8 mouse cellular contexts compared by ENCODE assay signal in genomic region chr10:127122784-127123435, GRCm38 (mm10). TPM values are rescaled to one million over a fixed set of nuclear protein-coding genes. Genes with fewer than 3 reads are reported as not detected.
DNase-seq lines count a peak whose midpoint lies in the region; ATAC-seq lines count a peak whose summit lies in the region.

No protein-coding gene starts in this region.

- WGBS in heart, embryonic 13.5 days, result 9% methylated on average over 13 of the region's 13 CpGs
- WGBS in kidney, embryonic 16.5 days, result 7% methylated on average over 13 of the region's 13 CpGs

- intact Hi-C loops in heart, postnatal 25 days (cut with DNase I), result loop anchor here (2.0 kb wide), 2 partner anchors 44 to 106 kb away; no protein-coding TSS in a partner anchor

- H3K27me3 ChIP-seq in heart, embryonic 13.5 days (replicated peaks), result no peaks in the 10 kb centered on the region
- H3K27me3 ChIP-seq in erythroblast, embryonic 14.5 days (ENCODE audit: control insufficient read depth), result no peaks in the 10 kb centered on the region
- no peaks in the 10 kb centered on the region for H3K27me3 ChIP-seq in kidney, embryonic 16.5 days (ENCODE audit: insufficient read depth, low read length)

- H3K36me3 ChIP-seq in heart, embryonic 13.5 days, result peaks cover 16% of the 10 kb centered on the region
- H3K36me3 ChIP-seq in erythroblast, embryonic 14.5 days (ENCODE audit: control insufficient read depth), result peaks cover 21% of the 10 kb centered on the region
- peaks cover 13% of the 10 kb centered on the region for H3K36me3 ChIP-seq in kidney, embryonic 16.5 days (ENCODE audit: insufficient read depth, low read length)

- no peak for ATAC-seq in heart, embryonic 13.5 days (ENCODE audit: extremely low read depth, insufficient number of reproducible peaks, low FRiP score, low TSS enrichment)
- ATAC-seq in kidney, embryonic 16.5 days (ENCODE audit: low FRiP score, low TSS enrichment), result no peak
- ATAC-seq in megakaryocyte-erythroid progenitor cell, adult 5-6 weeks (replicated peaks; ENCODE audit: low FRiP score, low TSS enrichment, poor library complexity, severe bottlenecking), result peak; percentile 36
- ATAC-seq in monocyte, adult 5-6 weeks (replicated peaks; ENCODE audit: insufficient number of reproducible peaks, low FRiP score, low TSS enrichment, poor library complexity, severe bottlenecking), result no peak

- H3K9me3 ChIP-seq in heart, embryonic 13.5 days, result no peaks in the 10 kb centered on the region
- H3K9me3 ChIP-seq in erythroblast, embryonic 14.5 days (ENCODE audit: control insufficient read depth, low read length), result no peaks in the 10 kb centered on the region
- H3K9me3 ChIP-seq in kidney, embryonic 16.5 days (ENCODE audit: low read length), result no peaks in the 10 kb centered on the region

- H3K4me3 ChIP-seq in heart, embryonic 13.5 days, result peak overlapping the region; percentile 38
- peak overlapping the region; percentile 63 for H3K4me3 ChIP-seq in erythroblast, embryonic 14.5 days (replicated peaks)
- peak overlapping the region; percentile 38 for H3K4me3 ChIP-seq in kidney, embryonic 16.5 days (ENCODE audit: low read length)

- DNase-seq in heart, postnatal 25 days (ENCODE audit: low spot score), result no peak
- DNase-seq in brain, adult 2 months (ENCODE audit: low read depth, low spot score), result peak; percentile 91
- DNase-seq in spleen, postnatal 36 days (ENCODE audit: low spot score in 2 of 2), result peak; percentile 27 to 51

- H3K9ac ChIP-seq in heart, embryonic 13.5 days, result peak overlapping the region; percentile 58
- H3K9ac ChIP-seq in kidney, embryonic 16.5 days (replicated peaks; ENCODE audit: low read length), result peak overlapping the region; percentile 17

- 0 out of 2 replicates have a peak overlapping the region, but pooled peaks have one; percentile 5 for H3K27ac ChIP-seq in heart, embryonic 13.5 days (replicated peaks)
- no peak overlapping the region for H3K27ac ChIP-seq in kidney, embryonic 16.5 days (ENCODE audit: low read length)

- H3K4me1 ChIP-seq in heart, embryonic 13.5 days, result peaks cover 17% of the 10 kb centered on the region
- peaks cover 71% of the 10 kb centered on the region for H3K4me1 ChIP-seq in erythroblast, embryonic 14.5 days (ENCODE audit: control insufficient read depth)
- peaks cover 16% of the 10 kb centered on the region for H3K4me1 ChIP-seq in kidney, embryonic 16.5 days (ENCODE audit: insufficient read depth, low read length)

- peak overlapping the region; percentile 68 for H3K4me2 ChIP-seq in heart, embryonic 13.5 days
- H3K4me2 ChIP-seq in kidney, embryonic 16.5 days (replicated peaks; ENCODE audit: low read depth, low read length), result peak overlapping the region; percentile 64

RNA-seq across cellular contexts. Expression of gene Os9, which starts 2.0 kb away (rescaled TPM):
- 48.0 and 49.5 TPM in 2 replicates for polyA plus RNA-seq in heart, embryonic 13.5 days (2015; fragmentation: Nextera tagmentation; extraction: Ambion mirVana)
- 10 to 100 TPM; 25.0 to 25.1 TPM for total RNA-seq in heart, postnatal 25 days (2021)
- polyA plus RNA-seq in erythroblast, embryonic 14.5 days (2012), result 13.2 and 14.7 TPM in 2 replicates
- 106 and 110 TPM in 2 replicates for polyA plus RNA-seq in kidney, embryonic 16.5 days (2015; fragmentation: Nextera tagmentation; extraction: Ambion mirVana)
- 55.8 and 64.5 TPM in 2 replicates for total RNA-seq in megakaryocyte-erythroid progenitor cell, adult 5-6 weeks (2014; fragmentation: Nextera tagmentation)
- 152 and 154 TPM in 2 replicates for total RNA-seq in megakaryocyte-erythroid progenitor cell, adult 5-6 weeks (2017)
- total RNA-seq in monocyte, adult 5-6 weeks (2017), result 253 to 285 TPM (median 262 TPM) in 3 replicates

RNA-seq across cellular contexts. Expression of gene B4galnt1, which starts 42.1 kb away (rescaled TPM):
- 1.2 and 1.7 TPM in 2 replicates for polyA plus RNA-seq in heart, embryonic 13.5 days (2015; fragmentation: Nextera tagmentation; extraction: Ambion mirVana)
- 1 to 10 TPM; 1.5 to 1.6 TPM for total RNA-seq in heart, postnatal 25 days (2021)
- 0.56 and 1.0 TPM in 2 replicates for polyA plus RNA-seq in erythroblast, embryonic 14.5 days (2012)
- polyA plus RNA-seq in kidney, embryonic 16.5 days (2015; fragmentation: Nextera tagmentation; extraction: Ambion mirVana), result 7.2 and 10.1 TPM in 2 replicates
- 67.2 and 84.7 TPM in 2 replicates for total RNA-seq in megakaryocyte-erythroid progenitor cell, adult 5-6 weeks (2014; fragmentation: Nextera tagmentation)
- total RNA-seq in megakaryocyte-erythroid progenitor cell, adult 5-6 weeks (2017), result 18.5 and 23.3 TPM in 2 replicates
- 166 to 275 TPM (median 211 TPM) in 3 replicates for total RNA-seq in monocyte, adult 5-6 weeks (2017)

RNA-seq across cellular contexts. Expression of gene Agap2, which starts 47.8 kb away (rescaled TPM):
- not detected in 2 replicates for polyA plus RNA-seq in heart, embryonic 13.5 days (2015; fragmentation: Nextera tagmentation; extraction: Ambion mirVana)
- 1 to 10 TPM; 5.9 to 7.3 TPM for total RNA-seq in heart, postnatal 25 days (2021)
- polyA plus RNA-seq in erythroblast, embryonic 14.5 days (2012), result 0.07 and 0.10 TPM in 2 replicates
- 0.04 and 0.09 TPM in 2 replicates for polyA plus RNA-seq in kidney, embryonic 16.5 days (2015; fragmentation: Nextera tagmentation; extraction: Ambion mirVana)
- total RNA-seq in megakaryocyte-erythroid progenitor cell, adult 5-6 weeks (2014; fragmentation: Nextera tagmentation), result 19.7 and 45.9 TPM in 2 replicates
- 26.4 and 43.3 TPM in 2 replicates for total RNA-seq in megakaryocyte-erythroid progenitor cell, adult 5-6 weeks (2017)
- 31.1 to 112 TPM (median 48.9 TPM) in 3 replicates for total RNA-seq in monocyte, adult 5-6 weeks (2017)

RNA-seq across cellular contexts. Expression of gene Tspan31, which starts 52.8 kb away (rescaled TPM):
- 110 and 114 TPM in 2 replicates for polyA plus RNA-seq in heart, embryonic 13.5 days (2015; fragmentation: Nextera tagmentation; extraction: Ambion mirVana)
- 10 to 100 TPM; 43.4 to 47.4 TPM for total RNA-seq in heart, postnatal 25 days (2021)
- 1.3 and 1.6 TPM in 2 replicates for polyA plus RNA-seq in erythroblast, embryonic 14.5 days (2012)
- polyA plus RNA-seq in kidney, embryonic 16.5 days (2015; fragmentation: Nextera tagmentation; extraction: Ambion mirVana), result 205 and 208 TPM in 2 replicates
- 43.9 and 73.9 TPM in 2 replicates for total RNA-seq in megakaryocyte-erythroid progenitor cell, adult 5-6 weeks (2014; fragmentation: Nextera tagmentation)
- 28.9 and 55.3 TPM in 2 replicates for total RNA-seq in megakaryocyte-erythroid progenitor cell, adult 5-6 weeks (2017)
- 38.1 to 49.9 TPM (median 47.0 TPM) in 3 replicates for total RNA-seq in monocyte, adult 5-6 weeks (2017)

RNA-seq across cellular contexts. Expression of gene Slc26a10, which starts 57.5 kb away (rescaled TPM):
- polyA plus RNA-seq in heart, embryonic 13.5 days (2015; fragmentation: Nextera tagmentation; extraction: Ambion mirVana), result 18.0 and 21.5 TPM in 2 replicates
- 10 to 100 TPM; 18.2 to 29.2 TPM for total RNA-seq in heart, postnatal 25 days (2021)
- not detected in 2 replicates for polyA plus RNA-seq in erythroblast, embryonic 14.5 days (2012)
- 2.7 and 4.4 TPM in 2 replicates for polyA plus RNA-seq in kidney, embryonic 16.5 days (2015; fragmentation: Nextera tagmentation; extraction: Ambion mirVana)
- total RNA-seq in megakaryocyte-erythroid progenitor cell, adult 5-6 weeks (2014; fragmentation: Nextera tagmentation), result 1.8 TPM in 1 of 2 replicates, not detected in the other
- 1.8 TPM in 1 of 2 replicates, not detected in the other for total RNA-seq in megakaryocyte-erythroid progenitor cell, adult 5-6 weeks (2017)
- total RNA-seq in monocyte, adult 5-6 weeks (2017), result 3.2 to 4.2 TPM (median 3.5 TPM) in 3 replicates

Comparison
In these comparisons a context has a peak if more than half of its experiments do, and no peak if none do; other contexts are left out.
1. RNA of gene B4galnt1, which starts 42.1 kb away (total RNA-seq): 166 to 275 TPM in monocyte, adult 5-6 weeks and 18.5 to 84.7 TPM in megakaryocyte-erythroid progenitor cell, adult 5-6 weeks; 1.5 to 1.6 TPM in heart, postnatal 25 days; every median in the first group is over 4 times any median in the second.
2. Peak in every context shown above with its lines, with median percentiles within 50 percentile points of each other: H3K4me3 ChIP-seq.